Mouse (Mus musculus) gastrocnemius, adult 2 months (tissue): ENCODE results near the gene Carm1. TPM values are rescaled to one million over a fixed set of nuclear protein-coding genes. Genes with fewer than 3 reads are reported as not detected.

Experiments
- DNase-seq: peaks from one replicate; pipeline ENCODE4 v3.0.0; 2022
- H3K27ac ChIP-seq: fragments of 200-600 bp; 2 replicates; pipeline ENCODE4 v1.8.1; 2022; ENCODE audit warnings: mild to moderate bottlenecking
- H3K4me3 ChIP-seq: fragments of 200-600 bp; 2 replicates; pipeline ENCODE4 v1.8.1; 2022; ENCODE audit warnings: mild to moderate bottlenecking, moderate library complexity
- CTCF ChIP-seq: fragments of 200-600 bp; IDR thresholded peaks from 2 replicates; pipeline ENCODE4 v1.8.1; 2022; ENCODE audit warnings: antibody characterized with exemption, mild to moderate bottlenecking, moderate library complexity
- intact Hi-C: fragments of 180-260 bp; cut with DNase I; formaldehyde crosslinking; loops from one replicate; pipeline ENCODE4 v1.15.1; 2025
- total RNA-seq, 2 experiments: library from RNA; stranded (reverse); gene quantifications; 2 replicates each; pipeline ENCODE4 v1.2.3; 2021

The Carm1 gene
- total RNA-seq, 2 experiments from 2014 or later, result 54.6 to 57.2 TPM

- intact Hi-C loops, result loop anchor here (2.0 kb wide), 1 partner anchor 16 kb away; no protein-coding TSS in a partner anchor
- TF ChIP-seq CTCF, result no peak
These were observed 20.4 kb downstream of the Carm1 start for GRCm38 (mm10) chr9:21567051-21567450.

GRCm38 (mm10) chr9:21568657-21569255 is 22.1 kb downstream of the Carm1 start:
- no peak overlapping the region for H3K4me3 ChIP-seq
- intact Hi-C loops, result no loop called here
- DNase-seq, result peak; percentile 48
- TF ChIP-seq CTCF, result no peak
- peak overlapping the region; percentile 82 for H3K27ac ChIP-seq

More at GRCm38 (mm10) chr9:21567051-21567450, 20.4 kb downstream of the Carm1 start:
- Histone ChIP-seq H3K4me3 (no peak overlapping the region), H3K27ac (peak overlapping the region; percentile 82)
- DNase-seq, result no peak

- TF ChIP-seq CTCF, result no peak
- H3K27ac ChIP-seq, result peak overlapping the region; percentile 28; the same call in 1 of the 2 replicates
- intact Hi-C loops, result no loop called here
- DNase-seq, result no peak
- no peak overlapping the region for H3K4me3 ChIP-seq
These were observed 27.5 kb downstream of the Carm1 start for GRCm38 (mm10) chr9:21574012-21574801.

- intact Hi-C loops, result no loop called here
- no peak overlapping the region for H3K27ac ChIP-seq
These were observed 28.6 kb downstream of the Carm1 start for GRCm38 (mm10) chr9:21575253-21575652.

GRCm38 (mm10) chr9:21576286-21576685 is 29.6 kb downstream of the Carm1 start:
- no peak overlapping the region for H3K4me3 ChIP-seq
- H3K27ac ChIP-seq, result no peak overlapping the region
- intact Hi-C loops, result no loop called here
- no peak for TF ChIP-seq CTCF
- DNase-seq, result no peak

More at GRCm38 (mm10) chr9:21575253-21575652, 28.6 kb downstream of the Carm1 start:
- TF ChIP-seq CTCF, result no peak
- DNase-seq, result no peak
- no peak overlapping the region for H3K4me3 ChIP-seq

GRCm38 (mm10) chr9:21578226-21578625 is 31.5 kb downstream of the Carm1 start:
- Histone ChIP-seq H3K27ac (no peak overlapping the region), H3K4me3 (no peak overlapping the region)
- TF ChIP-seq CTCF, result no peak
- no peak for DNase-seq
- intact Hi-C loops, result no loop called here

- intact Hi-C loops, result no loop called here
- TF ChIP-seq CTCF, result no peak
- Histone ChIP-seq H3K4me3 (no peak overlapping the region), H3K27ac (no peak overlapping the region)
- DNase-seq, result no peak
These were observed 38.7 kb downstream of the Carm1 start for GRCm38 (mm10) chr9:21585401-21585800.

GRCm38 (mm10) chr9:21587678-21588349 is 41.1 kb downstream of the Carm1 start:
- intact Hi-C loops, result no loop called here
- no peak for DNase-seq
- Histone ChIP-seq H3K4me3 (no peak overlapping the region), H3K27ac (no peak overlapping the region)
- no peak for TF ChIP-seq CTCF

GRCm38 (mm10) chr9:21588350-21588749 is 41.7 kb downstream of the Carm1 start:
- TF ChIP-seq CTCF, result no peak
- DNase-seq, result peak; percentile 43
- no peak overlapping the region; the same call in 1 of the 2 replicates for H3K27ac ChIP-seq
- H3K4me3 ChIP-seq, result no peak overlapping the region
- intact Hi-C loops, result no loop called here

- intact Hi-C loops, result no loop called here
- DNase-seq, result no peak
- no peak for TF ChIP-seq CTCF
- Histone ChIP-seq H3K4me3 (no peak overlapping the region), H3K27ac (no peak overlapping the region)
These were observed 42.8 kb downstream of the Carm1 start for GRCm38 (mm10) chr9:21589538-21589937.

GRCm38 (mm10) chr9:21591127-21591830 is 44.6 kb downstream of the Carm1 start:
- no peak for DNase-seq
- no peak overlapping the region for H3K4me3 ChIP-seq
- TF ChIP-seq CTCF, result no peak
- peak overlapping the region; percentile 86; the same call in 1 of the 2 replicates for H3K27ac ChIP-seq
- intact Hi-C loops, result no loop called here
